Mouse (Mus musculus) ovary, adult 18-20 months (tissue): Measurements from ENCODE around the gene Fnbp1.

Source experiments
- DNase-seq: peaks from one replicate; pipeline ENCODE4 v3.0.0; 2022; ENCODE audit warnings: low spot score, mixed read lengths

Gene Fnbp1

DNA sequence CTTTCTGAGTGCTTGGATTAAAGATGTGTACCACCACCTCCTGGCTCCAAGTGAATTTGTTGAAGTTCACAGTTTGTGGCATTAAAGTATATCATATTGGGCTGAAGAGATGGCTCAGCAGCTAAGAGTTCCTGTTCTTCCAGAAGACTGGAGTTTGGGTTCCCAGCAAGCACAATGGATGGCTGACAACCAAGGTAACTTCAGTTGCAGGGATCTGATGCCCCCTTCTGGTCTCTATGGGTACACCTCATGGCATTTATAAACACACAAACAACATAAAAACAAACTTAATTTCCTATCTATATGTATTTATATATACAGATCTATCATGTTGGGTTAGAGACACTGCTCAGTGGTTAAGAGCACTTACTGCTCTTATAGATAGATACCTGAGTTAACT, 9.0 kb upstream of the Fnbp1 start:
- DNase-seq, result no peak

DNA sequence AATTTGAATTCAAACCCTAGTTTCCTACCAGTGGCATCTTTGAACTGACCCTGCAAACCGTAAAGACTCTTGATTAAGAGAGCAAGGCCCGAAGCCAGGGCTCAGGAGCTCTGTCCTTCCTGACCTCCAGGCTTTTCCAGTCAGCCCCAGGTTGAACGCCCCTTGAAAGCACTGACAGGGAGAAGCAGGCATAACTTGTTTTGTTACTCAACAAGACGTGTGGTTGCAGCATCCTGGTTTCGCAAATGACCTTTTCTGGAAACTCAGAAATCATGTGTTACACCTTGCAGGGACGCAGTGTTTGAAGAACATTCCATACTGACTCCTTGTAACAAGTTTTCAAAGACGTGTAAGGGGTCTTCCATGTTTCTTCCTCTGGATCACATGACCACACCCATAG, 5.2 kb upstream of the Fnbp1 start:
- no peak for DNase-seq

GRCm38 (mm10) chr2:31144901-31145300, 3.1 kb upstream of the Fnbp1 start:
- no peak for DNase-seq

- DNase-seq, result no peak
Measured at GRCm38 (mm10) chr2:31143768-31144695, 2.2 kb upstream of the Fnbp1 start.

DNA sequence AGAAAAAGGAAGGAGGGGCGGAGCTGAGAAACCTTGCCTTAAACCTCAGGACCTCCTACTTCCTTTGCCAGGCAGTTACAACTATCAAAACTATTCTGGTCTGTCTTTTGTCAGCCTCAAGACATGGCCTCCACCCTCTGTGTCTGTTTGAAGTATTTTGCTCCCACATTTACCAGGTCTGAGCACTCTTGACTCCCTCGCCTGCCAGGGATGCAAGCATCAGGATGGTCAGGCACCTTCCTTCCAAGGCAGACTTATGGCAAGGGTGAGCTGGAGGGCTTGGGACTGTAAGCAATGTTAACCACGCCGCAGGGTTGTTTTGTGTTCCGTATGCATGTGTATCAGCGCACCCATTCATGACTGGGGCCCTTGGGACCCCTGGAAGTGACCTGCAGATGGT, 1.5 kb upstream of the Fnbp1 start:
- DNase-seq, result no peak

DNA sequence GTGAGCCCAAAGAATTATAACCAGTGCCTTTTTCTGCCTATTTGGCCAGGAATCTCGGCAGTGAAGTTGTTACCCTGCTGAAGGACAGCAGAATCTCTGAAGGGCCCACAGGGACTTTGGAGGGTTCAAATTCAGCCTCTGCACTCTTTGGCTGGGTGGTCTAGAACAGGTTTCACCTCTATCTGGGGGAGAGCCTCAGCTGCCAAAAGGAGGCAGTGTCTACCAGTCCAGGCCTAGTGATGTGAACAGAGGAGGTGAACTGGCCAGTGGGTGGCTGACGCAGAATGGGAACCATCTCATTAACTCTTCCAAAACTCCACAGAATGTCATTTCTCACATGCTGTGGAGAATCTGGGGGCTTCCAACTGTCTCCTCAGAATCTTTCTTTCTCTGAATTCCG, 697 bp upstream of the Fnbp1 start:
- no peak for DNase-seq

GRCm38 (mm10) chr2:31141074-31141866, 538 bp downstream of the Fnbp1 start:
- no peak for DNase-seq

DNA sequence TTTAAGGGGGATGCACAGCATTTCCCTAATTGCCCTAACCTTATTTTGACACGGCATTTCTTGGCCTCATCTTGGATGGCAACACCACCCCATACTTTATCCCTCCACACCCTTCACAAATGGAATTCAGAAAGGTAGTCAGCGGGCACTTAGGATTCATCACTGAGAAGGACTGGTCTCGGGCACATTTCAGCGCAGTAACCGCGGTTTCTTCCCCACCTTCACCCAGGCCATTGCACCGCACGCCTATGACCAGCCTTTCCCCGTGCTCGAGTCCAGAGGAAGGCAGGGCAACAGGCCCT, 1.1 kb downstream of the Fnbp1 start:
- no peak for DNase-seq

- DNase-seq, result no peak
Measured at GRCm38 (mm10) chr2:31139991-31140771, 1.6 kb downstream of the Fnbp1 start.

GRCm38 (mm10) chr2:31139174-31139632, 2.6 kb downstream of the Fnbp1 start:
- DNase-seq, result no peak

GRCm38 (mm10) chr2:31137018-31137590, 4.7 kb downstream of the Fnbp1 start:
- no peak for DNase-seq

DNA sequence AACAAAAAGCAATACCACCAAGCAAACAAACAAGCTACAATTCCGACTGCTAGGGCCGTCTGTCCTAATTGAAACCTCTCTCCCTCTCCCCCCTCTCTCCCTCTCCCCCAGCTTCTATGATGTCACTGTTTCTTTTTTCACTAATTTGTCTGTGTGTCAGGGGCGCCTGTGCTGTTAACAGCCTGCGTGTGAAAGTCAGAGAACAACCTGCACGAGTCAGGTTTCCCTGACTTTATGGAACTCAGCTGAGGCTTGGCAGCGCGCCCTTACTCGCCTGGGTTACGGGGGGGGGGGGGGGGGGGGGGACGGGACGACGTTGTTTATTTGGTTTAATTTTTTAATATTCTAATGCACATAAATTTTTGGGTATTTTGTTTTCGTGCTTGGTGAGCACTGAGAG, 5.5 kb downstream of the Fnbp1 start:
- no peak for DNase-seq

- DNase-seq, result no peak
Measured at GRCm38 (mm10) chr2:31135512-31135931, 6.3 kb downstream of the Fnbp1 start.

DNA sequence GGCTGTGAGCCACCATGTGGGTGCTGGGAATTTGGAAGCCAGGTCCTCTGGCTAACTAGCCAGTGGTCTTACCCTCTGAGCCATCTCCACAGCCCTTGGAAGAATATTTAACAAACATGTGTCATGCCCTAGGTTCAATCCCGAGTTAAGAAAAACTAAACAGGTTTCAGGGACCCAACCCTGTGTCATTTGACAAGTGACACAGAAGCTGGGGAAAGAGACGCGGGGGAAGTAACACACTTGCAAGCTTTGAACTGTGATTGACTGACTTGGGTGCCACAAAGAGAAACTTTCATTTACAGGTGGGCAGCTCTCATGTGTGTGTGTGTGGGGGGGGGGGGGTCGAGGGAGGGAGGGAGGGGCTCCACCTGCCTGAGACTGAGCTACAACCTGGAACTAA, 7.8 kb downstream of the Fnbp1 start:
- DNase-seq, result no peak

DNA sequence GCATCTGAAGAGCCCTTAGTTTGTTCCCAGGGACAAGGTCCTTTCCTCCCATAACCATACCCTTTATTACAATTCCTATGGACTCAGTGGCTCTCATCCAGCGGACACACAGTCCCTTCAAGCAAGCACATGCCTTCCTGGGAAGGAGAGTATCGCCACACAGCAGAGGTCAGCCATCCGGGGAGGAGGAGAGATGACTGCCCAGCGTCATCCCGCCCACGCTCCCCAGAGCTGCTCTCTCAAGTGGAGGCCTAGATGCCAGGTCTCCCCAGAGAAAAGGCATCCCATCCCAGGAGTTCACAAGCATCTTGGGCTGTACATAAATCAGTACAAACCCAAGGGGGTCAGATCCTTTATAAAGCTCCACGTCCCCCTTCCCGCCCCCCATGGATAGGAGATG, 9.1 kb downstream of the Fnbp1 start:
- no peak for DNase-seq

DNA sequence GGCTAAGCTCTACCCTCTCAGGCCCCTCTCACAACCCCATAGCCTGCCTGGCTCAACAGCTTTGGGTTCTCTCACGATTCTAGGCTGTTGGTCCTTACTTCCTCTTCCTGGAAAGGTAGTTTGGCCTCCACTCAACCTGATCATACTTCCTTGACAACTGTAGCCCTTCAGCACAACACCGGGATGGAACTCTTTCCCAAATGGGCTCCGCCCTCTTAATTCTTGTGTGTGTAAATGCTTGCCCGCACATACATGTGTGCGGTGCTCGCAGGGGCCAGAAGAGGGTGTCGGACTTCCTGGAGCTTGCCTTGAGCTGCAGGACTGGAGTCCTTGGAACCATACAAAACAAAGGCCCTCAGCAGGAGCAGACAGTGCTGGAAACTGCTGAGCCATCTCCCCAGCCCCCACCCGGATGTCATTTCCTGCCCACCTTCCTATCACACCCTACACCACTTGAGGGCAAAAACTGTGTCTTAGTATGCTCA, 11.0 kb downstream of the Fnbp1 start:
- DNase-seq, result no peak

DNA sequence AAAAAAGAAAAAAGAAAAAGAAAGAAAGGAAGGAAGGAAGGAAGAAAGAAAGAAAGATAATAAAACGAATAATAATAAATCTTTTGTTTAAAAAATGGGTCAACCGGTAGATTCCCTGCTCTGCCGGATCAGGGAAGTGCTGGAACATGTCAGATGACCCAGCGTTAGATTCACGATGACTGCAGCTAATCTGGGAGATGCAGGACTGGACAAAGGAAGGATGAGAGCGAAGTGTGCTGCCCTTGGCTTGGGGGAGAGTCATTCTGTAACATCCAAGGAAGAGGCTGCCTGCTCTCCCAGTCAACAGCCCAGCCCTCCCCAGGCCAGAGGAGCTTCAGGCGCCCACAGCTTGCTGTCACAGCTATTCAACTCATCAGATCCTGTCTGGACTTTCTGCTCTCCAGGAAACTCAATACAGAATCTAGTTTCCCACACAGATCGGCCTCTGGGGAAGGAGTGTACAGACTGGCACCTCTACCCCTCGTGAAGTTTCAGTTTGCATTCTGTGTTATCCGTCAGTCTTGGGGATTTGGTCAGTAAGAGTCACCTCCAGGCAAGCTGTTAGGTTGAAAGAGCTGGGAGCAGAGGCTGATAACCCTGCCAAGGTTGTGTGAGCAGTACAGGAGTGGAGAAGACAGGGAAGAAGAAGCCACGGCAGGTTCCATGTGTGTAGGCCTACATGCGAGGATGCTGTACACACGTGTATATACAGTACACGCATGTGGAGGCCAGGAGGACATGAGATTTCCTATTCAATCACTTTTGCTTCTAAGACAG, 11.9 kb downstream of the Fnbp1 start:
- no peak for DNase-seq

DNA sequence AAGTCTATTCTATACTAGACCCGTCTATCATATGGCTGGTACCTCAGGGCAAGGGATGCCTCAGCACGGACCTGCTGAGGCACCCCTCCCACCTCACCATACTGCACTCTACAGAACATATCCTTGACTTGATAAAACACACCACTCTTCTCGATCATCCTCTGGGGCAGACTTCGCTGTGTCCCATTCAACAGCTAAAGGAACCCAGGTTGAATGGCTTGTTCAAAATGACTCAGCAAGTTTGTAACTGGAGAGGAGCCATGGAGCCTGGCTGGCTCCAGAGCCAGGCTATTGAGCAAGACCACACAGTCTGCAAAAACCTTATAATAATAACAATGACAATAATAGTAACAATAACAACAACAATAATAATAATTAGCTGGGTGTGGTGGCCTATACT, 13.9 kb downstream of the Fnbp1 start:
- DNase-seq, result no peak

- DNase-seq, result no peak
Measured at GRCm38 (mm10) chr2:31127219-31127618, 14.6 kb downstream of the Fnbp1 start.

DNA sequence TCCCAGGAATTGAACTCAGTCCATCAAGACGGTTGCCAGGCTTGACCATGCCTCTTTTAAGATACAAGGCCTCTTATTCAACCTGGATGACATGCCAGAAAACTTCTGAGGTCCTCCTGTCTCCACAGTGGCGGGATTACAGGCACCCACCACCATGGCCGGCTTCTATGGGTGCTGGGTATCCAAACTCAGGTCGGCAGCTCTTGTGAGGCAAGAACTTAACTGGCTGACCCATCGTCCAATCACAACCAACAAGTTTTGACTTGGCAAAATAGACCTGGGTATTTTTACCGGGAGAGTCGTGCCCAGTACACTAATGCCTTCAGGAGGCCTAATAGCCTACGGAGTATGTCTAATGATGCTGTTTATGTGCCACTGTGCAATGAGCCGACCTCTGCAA, 15.8 kb downstream of the Fnbp1 start:
- DNase-seq, result no peak

DNA sequence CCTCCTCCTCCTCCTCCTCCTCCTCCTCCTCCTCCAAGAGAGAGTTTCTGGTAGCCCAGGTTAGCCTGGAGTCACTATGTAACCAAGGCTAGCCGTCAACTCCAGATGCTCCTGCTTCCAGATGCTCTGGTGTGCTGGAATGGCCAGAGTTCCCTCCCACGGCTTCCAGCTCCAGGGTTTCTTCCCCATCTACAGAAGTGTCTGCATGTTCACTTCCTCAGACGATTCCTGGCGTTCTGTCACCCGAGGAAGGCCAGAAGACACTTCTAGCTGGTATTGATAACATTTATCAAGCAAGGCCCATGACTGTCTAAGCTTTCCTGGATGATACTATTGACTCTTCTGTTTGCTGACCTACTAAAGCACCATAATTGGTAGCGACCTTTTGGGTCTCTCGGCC, 16.7 kb downstream of the Fnbp1 start:
- DNase-seq, result no peak
